Mouse (Mus musculus) neural tube, embryonic 11.5 days (tissue): ENCODE data around the gene Pgpep1l. TPM values are rescaled to one million over a fixed set of nuclear protein-coding genes. Genes with fewer than 3 reads are reported as not detected.

ENCODE experiments used
- ATAC-seq: fragments of 200-750 bp; cut with Nextera tagmentation; 2 replicates; pipeline ENCODE4 v1.8.0; 2017; ENCODE audit warnings: moderate number of reproducible peaks, mild to moderate bottlenecking, moderate TSS enrichment, moderate library complexity; ENCODE audit not compliant: insufficient read depth, low FRiP score, low TSS enrichment
- DNase-seq: peaks from one replicate; pipeline ENCODE4 v3.0.0-alpha.2; 2015; ENCODE audit warnings: low spot score
- H3K27ac ChIP-seq: fragments of 300-500 bp; sonication (generic); 2 replicates; pipeline ENCODE4 v1.5.1; 2014; ENCODE audit warnings: low read depth, mild to moderate bottlenecking, low read length
- H3K27me3 ChIP-seq: fragments of 300-500 bp; sonication (generic); 2 replicates; pipeline ENCODE4 v1.6.1; 2014; ENCODE audit warnings: mild to moderate bottlenecking, low read length, mixed read lengths; ENCODE audit not compliant: control insufficient read depth, insufficient read depth
- H3K36me3 ChIP-seq: fragments of 300-500 bp; sonication (generic); 2 replicates; pipeline ENCODE4 v1.6.1; 2014; ENCODE audit warnings: mild to moderate bottlenecking, low read length, moderate library complexity, mixed read lengths; ENCODE audit not compliant: control insufficient read depth, insufficient read depth
- H3K4me1 ChIP-seq: fragments of 300-500 bp; sonication (generic); 2 replicates; pipeline ENCODE4 v1.6.1; 2014; ENCODE audit warnings: low read length, mixed read lengths; ENCODE audit not compliant: control insufficient read depth, insufficient read depth
- H3K4me2 ChIP-seq: fragments of 300-500 bp; sonication (generic); 2 replicates; pipeline ENCODE4 v1.6.1; 2014; ENCODE audit warnings: low read depth, mild to moderate bottlenecking, moderate library complexity
- H3K4me3 ChIP-seq: fragments of 300-500 bp; sonication (generic); 2 replicates; pipeline ENCODE4 v1.5.1; 2014; ENCODE audit warnings: low read depth, low read length
- H3K9ac ChIP-seq: fragments of 300-500 bp; sonication (generic); 2 replicates; pipeline ENCODE4 v1.6.1; 2014; ENCODE audit warnings: mild to moderate bottlenecking, low read length
- H3K9me3 ChIP-seq: fragments of 300-500 bp; sonication (generic); 2 replicates; pipeline ENCODE4 v1.6.1; 2016; ENCODE audit warnings: low read length; ENCODE audit not compliant: control insufficient read depth
- WGBS: fragments of 180-500 bp; shearing (Covaris S2); extraction: QIAGEN DNeasy Blood & Tissue Kit; methylation state at CpG from one replicate; pipeline ENCODE4 v1.1.7; 2014; 5-methylcytosine and 5-hydroxymethylcytosine counted together
- polyA plus RNA-seq: library from polyadenylated mRNA; unstranded; fragments of >200 nt; fragmentation: Nextera tagmentation; extraction: Ambion mirVana; gene quantifications from 2 replicates; pipeline ENCODE4 v1.2.1, GENCODE M21; 2014

Pgpep1l gene
- polyA plus RNA-seq, 1 experiment from 2014 or later: not detected

DNA sequence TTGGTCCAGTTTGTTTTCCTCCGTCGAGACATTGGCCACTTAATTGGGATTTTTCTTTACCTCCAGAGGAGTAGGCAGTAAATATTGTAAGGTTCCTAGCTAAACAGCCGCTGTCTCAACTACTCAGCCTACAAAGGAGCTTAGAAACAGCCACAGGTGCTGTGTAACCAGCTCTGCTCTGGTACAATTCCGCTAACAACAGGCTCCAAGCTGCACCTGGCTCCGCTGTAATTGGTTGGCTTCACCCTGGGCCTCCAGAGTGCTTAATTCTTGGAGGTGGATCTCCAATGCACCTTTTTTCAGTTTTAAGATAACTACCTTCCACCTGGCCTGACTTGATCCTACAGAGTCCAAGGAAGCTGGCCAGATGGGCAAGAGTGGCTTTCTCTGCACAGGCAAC, 40.0 kb downstream of the Pgpep1l start:
- H3K27me3 ChIP-seq: no peaks in the 10 kb centered on the region
- H3K4me3 ChIP-seq: no peak overlapping the region
- no peak overlapping the region for H3K4me2 ChIP-seq
- no peak overlapping the region for H3K9ac ChIP-seq
- peaks cover 4% of the 10 kb centered on the region for H3K36me3 ChIP-seq
- H3K27ac ChIP-seq: no peak overlapping the region; the same call in 1 of the 2 replicates
- no peaks in the 10 kb centered on the region for H3K4me1 ChIP-seq
- DNase-seq (no peak), ATAC-seq (no peak)
- 96% methylated on average over 5 of the region's 5 CpGs for WGBS
- H3K9me3 ChIP-seq: no peaks in the 10 kb centered on the region

GRCm38 (mm10) chr7:68223356-68223808, 40.7 kb downstream of the Pgpep1l start:
- WGBS: 66% methylated on average over 13 of the region's 13 CpGs
- no peaks in the 10 kb centered on the region for H3K27me3 ChIP-seq
- H3K4me2 ChIP-seq: no peak overlapping the region
- no peak for ATAC-seq
- no peaks in the 10 kb centered on the region for H3K4me1 ChIP-seq
- DNase-seq: peak; percentile 25
- no peaks in the 10 kb centered on the region for H3K9me3 ChIP-seq
- 0 out of 2 replicates have a peak overlapping the region, but pooled peaks have one; percentile 4 for H3K9ac ChIP-seq
- H3K27ac ChIP-seq: peak overlapping the region; percentile 53; the same call in 1 of the 2 replicates
- peaks cover 4% of the 10 kb centered on the region for H3K36me3 ChIP-seq
- H3K4me3 ChIP-seq: no peak overlapping the region

DNA sequence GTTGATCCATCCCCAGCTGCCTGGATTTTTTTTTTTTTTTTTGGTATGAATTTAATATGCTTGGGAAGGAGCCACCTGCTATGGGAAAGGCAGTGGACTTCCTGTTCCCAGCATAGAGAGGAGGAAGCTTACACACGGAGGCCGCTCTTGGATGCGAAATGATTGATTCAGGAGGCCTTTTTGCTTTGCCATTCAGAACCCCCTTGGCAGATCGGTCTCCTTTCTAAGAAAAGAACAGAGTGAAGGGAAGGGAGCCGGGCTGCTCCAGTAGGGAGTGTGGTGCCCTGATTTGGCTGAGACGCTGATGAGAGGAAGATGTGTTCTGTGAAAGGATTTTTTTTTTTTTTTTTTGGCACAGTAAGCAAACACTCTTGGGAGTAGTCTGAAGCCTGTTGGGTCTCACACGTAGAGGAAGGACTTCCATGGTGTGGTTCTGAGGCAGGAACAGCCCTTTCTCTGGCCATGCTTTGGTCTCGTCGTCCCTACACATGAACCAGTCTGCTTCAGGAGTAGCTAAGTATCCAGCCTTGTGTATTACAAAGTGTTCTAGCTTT, 42.3 kb downstream of the Pgpep1l start:
- no peak for DNase-seq
- WGBS: 89% methylated on average over 9 of the region's 9 CpGs
- H3K9me3 ChIP-seq: no peaks in the 10 kb centered on the region
- H3K9ac ChIP-seq: no peak overlapping the region
- no peak overlapping the region for H3K27ac ChIP-seq
- no peaks in the 10 kb centered on the region for H3K4me1 ChIP-seq
- no peak overlapping the region for H3K4me2 ChIP-seq
- no peak overlapping the region for H3K4me3 ChIP-seq
- ATAC-seq: no peak
- H3K36me3 ChIP-seq: peaks cover 6% of the 10 kb centered on the region
- no peaks in the 10 kb centered on the region for H3K27me3 ChIP-seq

DNA sequence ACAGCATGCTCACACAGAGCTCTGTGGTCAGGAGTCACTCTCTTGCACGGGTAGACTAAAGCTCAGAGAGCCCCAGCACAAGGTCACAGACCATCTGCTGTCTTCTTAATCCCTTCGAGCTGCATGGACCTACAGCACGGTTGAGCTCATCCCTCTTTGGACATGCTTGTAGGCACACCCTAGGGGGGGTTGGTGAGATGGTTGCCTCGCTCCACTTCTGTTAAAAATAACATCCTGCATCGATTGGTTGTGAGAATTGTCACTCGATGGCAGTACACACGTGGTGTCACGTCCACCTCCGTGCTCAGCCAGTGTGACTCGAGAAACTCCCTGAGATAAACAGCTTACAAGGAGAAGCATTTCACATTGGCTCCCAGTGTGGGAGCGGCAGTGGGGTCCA, 45.2 kb downstream of the Pgpep1l start:
- no peak overlapping the region for H3K4me2 ChIP-seq
- peaks cover 7% of the 10 kb centered on the region for H3K36me3 ChIP-seq
- H3K9me3 ChIP-seq: no peaks in the 10 kb centered on the region
- no peak for ATAC-seq
- no peak overlapping the region for H3K27ac ChIP-seq
- no peaks in the 10 kb centered on the region for H3K27me3 ChIP-seq
- H3K4me1 ChIP-seq: no peaks in the 10 kb centered on the region
- H3K9ac ChIP-seq: no peak overlapping the region
- WGBS: 92% methylated on average over 11 of the region's 11 CpGs
- DNase-seq: no peak
- H3K4me3 ChIP-seq: no peak overlapping the region

DNA sequence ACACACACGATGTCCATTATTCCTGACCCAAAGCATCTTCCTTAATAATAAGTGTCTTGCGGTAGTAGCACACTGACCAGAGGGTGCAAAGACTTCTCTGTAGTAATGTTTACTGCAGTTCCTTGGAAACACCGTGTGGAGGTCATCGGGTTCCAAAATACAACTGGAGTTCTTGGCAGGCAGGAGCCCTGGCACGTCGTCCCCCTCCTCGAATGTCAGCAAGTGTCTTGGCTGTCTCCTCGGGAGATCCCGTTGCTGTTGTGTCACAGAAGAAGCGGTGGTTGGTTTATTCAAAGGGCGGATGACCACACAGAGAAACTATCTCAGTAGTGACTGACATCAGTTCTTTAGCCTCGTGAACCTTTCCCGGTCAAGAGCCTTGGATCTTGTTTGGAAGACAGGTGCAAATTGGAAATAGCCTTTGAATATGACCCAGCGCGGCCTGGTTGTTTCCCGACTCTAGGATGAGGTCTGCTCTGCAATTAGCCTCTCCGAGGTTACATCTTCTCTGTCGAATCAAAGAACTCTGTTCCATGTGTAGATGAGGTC, 48.4 kb downstream of the Pgpep1l start:
- ATAC-seq (no peak), DNase-seq (no peak)
- Histone ChIP-seq H3K27ac (no peak overlapping the region), H3K9me3 (no peaks in the 10 kb centered on the region), H3K9ac (no peak overlapping the region), H3K4me2 (no peak overlapping the region), H3K36me3 (peaks cover 14% of the 10 kb centered on the region), H3K4me3 (no peak overlapping the region), H3K27me3 (no peaks in the 10 kb centered on the region), H3K4me1 (no peaks in the 10 kb centered on the region)
- WGBS: 94% methylated on average over 18 of the region's 18 CpGs

GRCm38 (mm10) chr7:68213842-68214241, 50.2 kb downstream of the Pgpep1l start:
- H3K9me3 ChIP-seq: no peaks in the 10 kb centered on the region
- no peak overlapping the region for H3K27ac ChIP-seq
- H3K4me2 ChIP-seq: no peak overlapping the region
- H3K9ac ChIP-seq: no peak overlapping the region
- no peaks in the 10 kb centered on the region for H3K27me3 ChIP-seq
- no peaks in the 10 kb centered on the region for H3K4me1 ChIP-seq
- peaks cover 16% of the 10 kb centered on the region for H3K36me3 ChIP-seq
- DNase-seq (no peak), ATAC-seq (no peak)
- WGBS: 89% methylated on average over 5 of the region's 5 CpGs
- H3K4me3 ChIP-seq: no peak overlapping the region

DNA sequence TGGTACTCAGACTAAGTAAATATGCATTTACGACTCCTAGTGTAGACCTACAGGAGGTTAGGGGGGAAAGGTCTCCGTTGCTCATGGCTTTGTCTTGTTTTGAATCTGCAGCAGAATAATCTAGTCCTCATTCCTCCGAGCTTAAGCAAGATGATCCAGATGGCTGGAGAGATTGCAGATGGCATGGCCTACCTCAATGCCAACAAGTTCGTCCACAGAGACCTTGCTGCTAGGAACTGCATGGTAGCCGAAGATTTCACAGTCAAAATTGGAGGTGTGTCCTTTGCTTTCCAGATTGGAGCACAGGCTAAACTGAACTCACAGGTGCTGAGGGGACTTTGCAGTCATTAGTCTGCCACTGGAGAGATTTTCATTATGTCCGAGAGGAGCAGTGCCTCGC, 52.1 kb downstream of the Pgpep1l start:
- 87% methylated on average over 7 of the region's 7 CpGs for whole genome bisulfite sequencing
- Histone ChIP-seq H3K9me3 (no peaks in the 10 kb centered on the region), H3K36me3 (peaks cover 16% of the 10 kb centered on the region), H3K4me3 (no peak overlapping the region), H3K9ac (no peak overlapping the region), H3K4me1 (no peaks in the 10 kb centered on the region), H3K27ac (no peak overlapping the region), H3K27me3 (no peaks in the 10 kb centered on the region), H3K4me2 (no peak overlapping the region)
- ATAC-seq: no peak
- no peak for DNase-seq

GRCm38 (mm10) chr7:68210417-68210816, 53.6 kb downstream of the Pgpep1l start:
- no peaks in the 10 kb centered on the region for H3K9me3 ChIP-seq
- 83% methylated on average over 4 of the region's 4 CpGs for WGBS
- no peak overlapping the region for H3K27ac ChIP-seq
- no peaks in the 10 kb centered on the region for H3K27me3 ChIP-seq
- H3K36me3 ChIP-seq: peaks cover 9% of the 10 kb centered on the region
- ATAC-seq (no peak), DNase-seq (no peak)
- no peaks in the 10 kb centered on the region for H3K4me1 ChIP-seq
- no peak overlapping the region for H3K4me3 ChIP-seq
- H3K9ac ChIP-seq: no peak overlapping the region
- no peak overlapping the region for H3K4me2 ChIP-seq

DNA sequence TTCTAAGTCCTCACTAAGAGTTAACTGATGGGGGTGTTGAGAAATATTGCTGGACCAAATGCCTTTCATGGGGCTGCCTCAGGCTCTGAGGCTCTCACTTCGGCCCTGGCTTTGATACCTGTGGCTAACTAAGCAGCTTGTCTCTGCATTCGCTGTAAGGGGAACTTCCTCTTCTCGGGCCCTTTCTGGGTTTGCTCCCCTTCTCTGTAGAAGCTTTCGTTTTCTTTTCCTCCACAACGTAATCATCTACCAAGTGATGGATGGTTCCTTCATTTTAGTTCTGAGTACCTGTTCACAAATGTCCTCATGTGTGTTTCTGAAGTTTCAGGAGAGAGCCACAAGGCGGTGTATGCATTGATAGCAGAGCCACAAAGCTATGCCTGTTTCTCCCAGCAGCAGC, 55.0 kb downstream of the Pgpep1l start:
- Histone ChIP-seq H3K4me1 (no peaks in the 10 kb centered on the region), H3K27me3 (no peaks in the 10 kb centered on the region), H3K9ac (no peak overlapping the region), H3K4me2 (no peak overlapping the region), H3K36me3 (peaks cover 9% of the 10 kb centered on the region), H3K9me3 (no peaks in the 10 kb centered on the region), H3K27ac (no peak overlapping the region), H3K4me3 (no peak overlapping the region)
- no peak for DNase-seq
- ATAC-seq: no peak
- whole genome bisulfite sequencing: 90% methylated on average over 6 of the region's 6 CpGs
